Mouse (Mus musculus) myocyte (in vitro differentiated cells): Measurements from ENCODE around the gene Xrn2.

ENCODE experiments used
- E2F4 ChIP-seq: IDR thresholded peaks from one replicate; pipeline ENCODE4 v1.6.1; 2011; ENCODE audit warnings: mild to moderate bottlenecking, control low read depth, moderate library complexity; ENCODE audit not compliant: insufficient read depth
- MAX ChIP-seq: IDR thresholded peaks from one replicate; pipeline ENCODE4 v1.6.1; 2011; ENCODE audit warnings: low read depth, mild to moderate bottlenecking, control low read depth
- MYOD1 ChIP-seq, 3 experiments: IDR thresholded peaks; one replicate each; pipeline ENCODE4 v1.6.1; 2011; ENCODE audit warnings: control low read depth in 2 of 3, low read depth in 2 of 3, mild to moderate bottlenecking in 2 of 3, moderate library complexity in 1 of 3; ENCODE audit not compliant: insufficient read length in 2 of 3, control insufficient read depth in 1 of 3
- MYOG ChIP-seq, 3 experiments: IDR thresholded peaks; one replicate each; pipeline ENCODE4 v1.6.1; 2011; ENCODE audit warnings: control low read depth in 2 of 3, low read depth in 2 of 3, mild to moderate bottlenecking in 2 of 3; ENCODE audit not compliant: insufficient read length in 2 of 3, control insufficient read depth in 1 of 3, insufficient read depth in 1 of 3
- POLR2A ChIP-seq: IDR thresholded peaks from one replicate; pipeline ENCODE4 v1.6.1; 2011; ENCODE audit warnings: low read depth, mild to moderate bottlenecking, control low read depth, moderate library complexity; ENCODE audit not compliant: insufficient read length
- REST ChIP-seq: IDR thresholded peaks from one replicate; pipeline ENCODE4 v1.6.1; 2011; ENCODE audit warnings: mild to moderate bottlenecking, control low read depth, moderate library complexity; ENCODE audit not compliant: insufficient read depth, insufficient read length
- TCF12 ChIP-seq: IDR thresholded peaks from one replicate; pipeline ENCODE4 v1.6.1; 2011; ENCODE audit warnings: mild to moderate bottlenecking, control low read depth; ENCODE audit not compliant: poor library complexity, insufficient read depth, severe bottlenecking

DNA sequence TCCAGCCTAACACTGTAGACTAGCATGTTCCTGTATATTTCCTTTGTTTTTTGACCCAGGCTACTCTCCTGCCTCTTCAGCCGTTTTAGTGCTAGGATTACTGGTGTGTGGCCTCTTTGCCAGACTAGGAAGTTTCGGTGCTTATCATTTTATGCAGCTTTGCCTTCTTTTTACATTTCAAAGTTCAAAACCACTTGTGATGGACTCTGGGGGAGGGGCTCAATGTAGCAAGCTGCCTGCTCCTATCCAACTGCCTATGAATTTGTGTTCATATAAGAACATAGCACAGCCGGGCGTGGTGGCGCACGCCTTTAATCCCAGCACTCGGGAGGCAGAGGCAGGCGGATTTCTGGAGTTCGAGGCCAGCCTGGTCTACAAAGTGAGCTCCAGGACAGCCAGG is 1.8 kb upstream of the Xrn2 start:
- TF ChIP-seq MAX (no peak), E2F4 (no peak), POLR2A (no peak), REST (no peak), TCF12 (no peak), MYOD1 (IDR thresholded peaks at IDR 0.05; ENCODE audit: control insufficient read depth in 1 of 3, insufficient read length in 2 of 3, low read depth in 2 of 3) (no peak), MYOG (IDR thresholded peaks at IDR 0.05; ENCODE audit: control insufficient read depth in 1 of 3, insufficient read depth in 1 of 3, insufficient read length in 2 of 3, low read depth in 2 of 3) (no peak)
